Mouse (Mus musculus) MEL (cell line): ENCODE data around the gene Dgkg. TPM values are rescaled to one million over a fixed set of nuclear protein-coding genes. Genes with fewer than 3 reads are reported as not detected.

Experiments used
- DNase-seq: peaks from one replicate; pipeline ENCODE4 v3.0.0; 2011; ENCODE audit warnings: low read depth, low spot score
- H3K27ac ChIP-seq: 2 replicates; pipeline ENCODE4 v1.5.1; 2012; ENCODE audit warnings: low read depth, mild to moderate bottlenecking, control low read depth, low read length, moderate library complexity; ENCODE audit not compliant: control insufficient read depth
- H3K27me3 ChIP-seq, 2 experiments: fragments of 150-350 bp in 1 of 2; sonication (generic) in 1 of 2; 2 replicates each; pipeline ENCODE4 v1.6.1; 2012; ENCODE audit warnings: low read length in 2 of 2, mild to moderate bottlenecking in 2 of 2, improper control_type of control experiment in 1 of 2, moderate library complexity in 1 of 2; ENCODE audit not compliant: insufficient read depth in 2 of 2, control insufficient read depth in 1 of 2
- H3K36me3 ChIP-seq, 2 experiments: 2 replicates each; pipeline ENCODE4 v1.6.1; 2012 to 2014; ENCODE audit warnings: low read length in 2 of 2, improper control_type of control experiment in 1 of 2, inconsistent platforms in 1 of 2, mild to moderate bottlenecking in 1 of 2; ENCODE audit not compliant: insufficient read depth in 2 of 2, control insufficient read depth in 1 of 2
- H3K4me1 ChIP-seq, 2 experiments: fragments of 150-350 bp in 1 of 2; sonication (generic) in 1 of 2; 2 replicates each; pipeline ENCODE4 v1.6.1; 2012; ENCODE audit warnings: low read length in 2 of 2, improper control_type of control experiment in 1 of 2, mild to moderate bottlenecking in 1 of 2; ENCODE audit not compliant: insufficient read depth in 2 of 2, control insufficient read depth in 1 of 2
- H3K4me3 ChIP-seq, 2 experiments: fragments of 150-350 bp in 1 of 2; sonication (generic) in 1 of 2; 2 replicates each; pipeline ENCODE4 v1.5.1; 2012; ENCODE audit warnings: low read depth in 2 of 2, low read length in 2 of 2, mild to moderate bottlenecking in 2 of 2, moderate library complexity in 2 of 2, control low read depth in 1 of 2, improper control_type of control experiment in 1 of 2; ENCODE audit not compliant: control insufficient read depth in 1 of 2, insufficient read depth in 1 of 2
- H3K79me2 ChIP-seq: 2 replicates; pipeline ENCODE4 v1.6.1; 2012; ENCODE audit warnings: mild to moderate bottlenecking, low read length, moderate library complexity; ENCODE audit not compliant: control insufficient read depth, poor library complexity, insufficient read depth
- H3K9ac ChIP-seq: 2 replicates; pipeline ENCODE4 v1.6.1; 2012; ENCODE audit warnings: low read depth, mild to moderate bottlenecking, control low read depth, low read length, moderate library complexity; ENCODE audit not compliant: control insufficient read depth, poor library complexity, severe bottlenecking
- H3K9me3 ChIP-seq: fragments of 150-350 bp; sonication (generic); replicated peaks from 2 replicates; pipeline ENCODE4 v1.6.1; 2012; ENCODE audit warnings: mild to moderate bottlenecking, low read length, improper control_type of control experiment, moderate library complexity; ENCODE audit not compliant: insufficient read depth
- CTCF ChIP-seq, 3 experiments: IDR thresholded peaks in 2 of 3; conservative IDR thresholded peaks in 1 of 3; 2 replicates each; pipeline ENCODE4 v1.5.1; 2011 to 2012; ENCODE audit warnings: low read length in 3 of 3, low read depth in 2 of 3, mild to moderate bottlenecking in 2 of 3, improper control_type of control experiment in 1 of 3, inconsistent platforms in 1 of 3, mixed read lengths in 1 of 3, moderate library complexity in 1 of 3; ENCODE audit not compliant: control insufficient read depth in 1 of 3, insufficient read depth in 1 of 3, poor library complexity in 1 of 3, severe bottlenecking in 1 of 3
- GABPA ChIP-seq: IDR thresholded peaks from 2 replicates; pipeline ENCODE4 v1.6.1; 2012; ENCODE audit warnings: low read depth, mild to moderate bottlenecking, inconsistent platforms, low read length, improper control_type of control experiment, moderate library complexity
- GATA1 ChIP-seq: IDR thresholded peaks from 2 replicates; pipeline ENCODE4 v1.6.1; 2011; ENCODE audit warnings: low read depth, low read length, improper control_type of control experiment
- HCFC1 ChIP-seq: IDR thresholded peaks from 2 replicates; pipeline ENCODE4 v1.6.1; 2012; ENCODE audit warnings: low read depth, mild to moderate bottlenecking, inconsistent platforms, low read length, improper control_type of control experiment, moderate library complexity
- MAX ChIP-seq: IDR thresholded peaks from 2 replicates; pipeline ENCODE4 v1.6.1; 2011; ENCODE audit warnings: low read length, improper control_type of control experiment
- MXI1 ChIP-seq: IDR thresholded peaks from 2 replicates; pipeline ENCODE4 v1.6.1; 2011; ENCODE audit warnings: mild to moderate bottlenecking, low read depth, low read length, improper control_type of control experiment
- MYB ChIP-seq: IDR thresholded peaks from 2 replicates; pipeline ENCODE4 v1.6.1; 2011; ENCODE audit warnings: mild to moderate bottlenecking, low read depth, low read length, improper control_type of control experiment
- NELFE ChIP-seq: IDR thresholded peaks from 2 replicates; pipeline ENCODE4 v1.6.1; 2011; ENCODE audit warnings: low read depth, low read length, improper control_type of control experiment
- POLR2AphosphoS5 ChIP-seq: IDR thresholded peaks from 2 replicates; pipeline ENCODE4 v1.6.1; 2012; ENCODE audit warnings: low read depth, borderline replicate concordance, mild to moderate bottlenecking, inconsistent platforms, low read length, moderate library complexity, mixed read lengths
- RCOR1 ChIP-seq: IDR thresholded peaks from 2 replicates; pipeline ENCODE4 v1.6.1; 2012; ENCODE audit warnings: low read depth, mild to moderate bottlenecking, inconsistent platforms, low read length, improper control_type of control experiment
- TBP ChIP-seq: IDR thresholded peaks from 2 replicates; pipeline ENCODE4 v1.8.0; 2011; ENCODE audit warnings: low read depth, low read length, improper control_type of control experiment
- UBTF ChIP-seq: IDR thresholded peaks from 2 replicates; pipeline ENCODE4 v1.6.1; 2012; ENCODE audit warnings: low read depth, mild to moderate bottlenecking, inconsistent platforms, low read length, improper control_type of control experiment, moderate library complexity, borderline replicate concordance; ENCODE audit not compliant: insufficient read depth
- polyA plus RNA-seq, 2 experiments: library from polyadenylated mRNA; stranded (reverse) in 1 of 2; unstranded in 1 of 2; fragments of >175 nt in 1 of 2; fragments of >200 nt in 1 of 2; gene quantifications; 2 replicates each; pipeline versions ENCODE4 v1.2.1 to v1.2.4; 2012; ENCODE audit warnings: low replicate concordance in 2 of 2, low read depth in 1 of 2; ENCODE audit not compliant: insufficient read length in 2 of 2, insufficient read depth in 1 of 2, missing spikeins in 1 of 2
- total RNA-seq: library from RNA; depleted of rRNA; stranded (reverse); fragments of 300-350 nt; gene quantifications from 2 replicates; pipeline ENCODE4 v1.2.3, GENCODE M21; 2012; rRNA removed

Gene Dgkg
- total and polyA plus RNA-seq, 3 experiments, result not detected

GRCm38 (mm10) chr16:22426866-22427265, 230.2 kb downstream of the Dgkg start:
- no peak overlapping the region for H3K9ac ChIP-seq
- peaks cover 0 to 9% of the 10 kb centered on the region in 2 experiments; a peak in 2 of 4 replicates for H3K36me3 ChIP-seq
- no peak overlapping the region for H3K27ac ChIP-seq
- H3K79me2 ChIP-seq, result no peaks in the 10 kb centered on the region; the same call in 1 of the 2 replicates
- TF ChIP-seq RCOR1 (no peak), UBTF (no peak), POLR2AphosphoS5 (no peak), GABPA (no peak), HCFC1 (no peak), CTCF (IDR thresholded peaks at IDR 0.05 in 2 of 3, conservative IDR thresholded peaks at IDR 0.05 in 1 of 3; ENCODE audit: control insufficient read depth in 1 of 3, insufficient read depth in 1 of 3, low read depth in 2 of 3, low read length in 3 of 3, poor library complexity in 1 of 3, severe bottlenecking in 1 of 3) (no peak), MYB (no peak), MXI1 (no peak), GATA1 (no peak)
- TF ChIP-seq, all 39 proteins: peak for 0
- H3K9me3 ChIP-seq, result no peaks in the 10 kb centered on the region
- no peaks in the 10 kb centered on the region for H3K27me3 ChIP-seq
- no peak overlapping the region for H3K4me3 ChIP-seq
- no peak for DNase-seq
- H3K4me1 ChIP-seq, result peaks cover under 1 to 3% of the 10 kb centered on the region in 2 experiments; a peak in 3 of 4 replicates

- Histone ChIP-seq H3K27me3 (no peaks in the 10 kb centered on the region), H3K4me3 (no peak overlapping the region), H3K4me1 (peaks cover 10 to 15% of the 10 kb centered on the region in 2 experiments), H3K9me3 (no peaks in the 10 kb centered on the region), H3K27ac (no peak overlapping the region), H3K9ac (no peak overlapping the region), H3K79me2 (no peaks in the 10 kb centered on the region; the same call in 1 of the 2 replicates), H3K36me3 (peaks cover 0 to 10% of the 10 kb centered on the region in 2 experiments; a peak in 2 of 4 replicates)
- no peak for DNase-seq
- no peak for TF ChIP-seq MAX
- no peak for TF ChIP-seq TBP
- TF ChIP-seq NELFE, result no peak
These were observed 234.8 kb downstream of the Dgkg start for GRCm38 (mm10) chr16:22422256-22422655.

Other genes with a start within 250 kb of the Dgkg start
- 8.2 and 11.1 TPM in 2 replicates for gene Etv5, start 217.5 kb downstream of the Dgkg start, total RNA-seq
- gene Etv5, start 217.5 kb downstream of the Dgkg start, polyA plus RNA-seq, result 10 to 100 TPM in 1 of 2 experiments, not detected in 1; 18.3 TPM
- gene Crygs, start 154.4 kb upstream of the Dgkg start, total RNA-seq, result not detected in 2 replicates
- not detected for gene Crygs, start 154.4 kb upstream of the Dgkg start, polyA plus RNA-seq
- gene Tbccd1, start 200.4 kb upstream of the Dgkg start, total RNA-seq, result 20.4 and 28.7 TPM in 2 replicates
- 10 to 100 TPM in 1 of 2 experiments, not detected in 1; 23.8 TPM for gene Tbccd1, start 200.4 kb upstream of the Dgkg start, polyA plus RNA-seq
- gene Dnajb11, start 200.6 kb upstream of the Dgkg start, total RNA-seq, result 116 and 147 TPM in 2 replicates
- gene Dnajb11, start 200.6 kb upstream of the Dgkg start, polyA plus RNA-seq, result 100 to 1,000 TPM in 1 of 2 experiments, 10 to 100 TPM in 1; 90.2 to 139 TPM
- gene Ahsg, start 234.1 kb upstream of the Dgkg start, total RNA-seq, result 0.16 TPM in 1 of 2 replicates, not detected in the other
- under 1 TPM in 1 of 2 experiments, not detected in 1; 0.13 TPM for gene Ahsg, start 234.1 kb upstream of the Dgkg start, polyA plus RNA-seq